Mouse (Mus musculus) liver, adult 2 months (tissue): ENCODE results near the gene Pax5.

Experiments
- CTCF ChIP-seq: fragments of 200-500 bp; IDR thresholded peaks from 2 replicates; pipeline ENCODE4 v1.5.1; 2011; ENCODE audit warnings: low read depth, low read length, control low read depth
- POLR2A ChIP-seq: fragments of 200-500 bp; IDR thresholded peaks from 2 replicates; pipeline ENCODE4 v1.6.1; 2011; ENCODE audit warnings: low read length, control low read depth; ENCODE audit not compliant: insufficient read depth; ENCODE audit errors: extremely low read depth

DNA sequence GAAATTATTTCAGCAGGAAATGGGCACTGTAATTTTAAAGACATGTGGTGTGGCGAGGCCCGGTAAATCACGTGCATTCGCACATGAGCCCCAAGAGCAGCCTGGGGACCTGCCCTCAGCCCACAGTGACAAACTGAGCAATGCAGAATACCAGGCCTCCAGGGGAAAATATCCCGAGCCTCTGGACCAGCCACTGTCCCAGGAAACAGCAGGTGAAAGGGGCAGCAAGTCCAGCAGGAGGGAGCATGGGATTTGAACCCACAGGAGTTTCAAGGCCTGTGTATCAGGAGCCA is 86.9 kb downstream of the Pax5 start:
- TF ChIP-seq CTCF (no peak), POLR2A (no peak)
